13 mouse cellular contexts compared by ENCODE assay signal in the genomic region with DNA sequence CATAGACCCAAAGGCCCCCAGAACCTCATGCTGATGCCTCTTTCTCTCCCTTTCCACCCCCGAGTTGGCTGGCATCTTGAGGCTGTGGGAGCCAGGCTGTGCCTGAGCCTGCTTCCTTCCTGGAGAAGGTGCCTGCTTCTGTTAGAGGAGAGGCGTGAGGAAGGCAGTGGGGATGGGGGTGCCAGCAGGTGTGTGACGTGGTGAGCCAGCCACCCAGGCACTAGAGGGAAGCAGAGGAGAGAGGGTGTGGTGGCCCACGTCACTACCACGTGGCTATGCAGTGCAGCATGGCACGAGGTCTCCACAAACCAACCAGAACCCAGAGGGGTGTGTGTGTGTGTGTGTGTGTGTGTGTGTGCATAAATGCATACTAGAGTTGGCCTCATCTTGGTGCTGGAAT. TPM values are rescaled to one million over a fixed set of nuclear protein-coding genes. Genes with fewer than 3 reads are reported as not detected.
DNase-seq lines count a peak whose midpoint lies in the region; ATAC-seq and TF ChIP-seq lines count a peak whose summit lies in the region.
"Had no signal": no experiment of that assay in that cellular context is flagged by ENCODE, and none has a peak within 500 bp of the region (broad histone marks: within the 10 kb centered on the region; RNA-seq: fewer than 3 reads in every experiment).

No protein-coding gene starts in this region.

- TF ChIP-seq POLR2A in lung, adult 2 months (IDR thresholded peaks at IDR 0.05; ENCODE audit: borderline replicate concordance, extremely low read depth, low read depth, low read length), result no peak

- no peaks in the 10 kb centered on the region for H3K9me3 ChIP-seq in forebrain, embryonic 16.5 days (ENCODE audit: control insufficient read depth, low read length)
- H3K9me3 ChIP-seq: limb, embryonic 10.5 days had no signal

- intact Hi-C loops in left cerebral cortex, postnatal 4 days (cut with DNase I), result no loop called here
- intact Hi-C loops in left cerebral cortex, adult 2 months (cut with DNase I), result loop anchor here (2.0 kb wide), 1 partner anchor 61 kb away; no protein-coding TSS in a partner anchor

- H3K4me2 ChIP-seq in forebrain, embryonic 16.5 days (ENCODE audit: low read length), result no peak overlapping the region

- WGBS in forebrain, embryonic 16.5 days, result 64% methylated on average over 6 of the region's 6 CpGs
- 35% methylated on average over 6 of the region's 6 CpGs for WGBS in lung, adult 2 months

- H3K27ac ChIP-seq in forebrain, embryonic 16.5 days (ENCODE audit: low read length), result peak overlapping the region; percentile 2
- H3K27ac ChIP-seq in left cerebral cortex, adult 2 months, result peak overlapping the region; percentile 89
- H3K27ac ChIP-seq: limb, embryonic 10.5 days had no signal

- no peaks in the 10 kb centered on the region for H3K27me3 ChIP-seq in forebrain, embryonic 16.5 days (replicated peaks; ENCODE audit: control insufficient read depth, insufficient read depth, low read length)

- no peaks in the 10 kb centered on the region for H3K36me3 ChIP-seq in forebrain, embryonic 16.5 days (ENCODE audit: control insufficient read depth, insufficient read depth)
- H3K36me3 ChIP-seq: limb, embryonic 10.5 days had no signal

- H3K4me3 ChIP-seq in forebrain, embryonic 16.5 days (replicated peaks; ENCODE audit: low read length), result no peak overlapping the region
- no peak overlapping the region for H3K4me3 ChIP-seq in left cerebral cortex, adult 2 months
- no peak overlapping the region for H3K4me3 ChIP-seq in lung, adult 2 months (replicated peaks; ENCODE audit: extremely low read depth, low read depth, low read length)
- H3K4me3 ChIP-seq: limb, embryonic 10.5 days had no signal

- TF ChIP-seq CTCF in left cerebral cortex, adult 2 months (IDR thresholded peaks at IDR 0.05), result no peak; the same call in 1 of the 2 replicates
- no peak for TF ChIP-seq CTCF in lung, adult 2 months (IDR thresholded peaks at IDR 0.05; ENCODE audit: insufficient read depth, low read length)

- peak; percentile 85 for DNase-seq in left cerebral cortex, adult 11 months (ENCODE audit: low spot score)
- no peak for DNase-seq in left cerebral cortex, postnatal 4 days
- DNase-seq in left cerebral cortex, adult 2 months (ENCODE audit: extremely low spot score in 1 of 2, low spot score in 2 of 2), result peak; percentile 80 to 84
- peak; percentile 92 for DNase-seq in telencephalon, adult 2 months (ENCODE audit: low read depth, low spot score)
- no peak for DNase-seq in lung, adult 2 months
- no peak for DNase-seq in adipocyte (ENCODE audit: low spot score)
- DNase-seq: adrenal gland, postnatal 25 days; heart, postnatal 36 days; kidney, adult 2 months had no signal

- peaks cover 36% of the 10 kb centered on the region for H3K4me1 ChIP-seq in forebrain, embryonic 16.5 days (replicated peaks; ENCODE audit: control insufficient read depth, insufficient read depth, low read length)
- H3K4me1 ChIP-seq in lung, adult 2 months (ENCODE audit: control insufficient read depth, insufficient read depth, low read length), result no peaks in the 10 kb centered on the region

- no peak for ATAC-seq in forebrain, embryonic 16.5 days

- no peak overlapping the region for H3K9ac ChIP-seq in forebrain, embryonic 16.5 days (replicated peaks; ENCODE audit: low read depth, low read length)

RNA-seq across cellular contexts. Expression of a gene that starts 9.4 kb away (rescaled TPM):
- 100 to 1,000 TPM; 209 to 213 TPM for total RNA-seq in left cerebral cortex, postnatal 4 days (2021)
- polyA plus RNA-seq in forebrain, embryonic 16.5 days (2015; fragmentation: Nextera tagmentation; extraction: Ambion mirVana), result 6.9 and 9.7 TPM in 2 replicates
- 100 to 1,000 TPM; 326 to 329 TPM for total RNA-seq in left cerebral cortex, adult 2 months (2021)
- 10.9 and 11.7 TPM in 2 replicates for polyA plus RNA-seq in lung, adult 2 months (2012; rRNA removed)
- total RNA-seq: neutrophil, adult 5-6 weeks had no signal

RNA-seq across cellular contexts. Expression of a gene that starts 59.0 kb away (rescaled TPM):
- total RNA-seq in left cerebral cortex, postnatal 4 days (2021), result 1 to 10 TPM; 3.7 to 5.0 TPM
- polyA plus RNA-seq in forebrain, embryonic 16.5 days (2015; fragmentation: Nextera tagmentation; extraction: Ambion mirVana), result 0.52 and 0.99 TPM in 2 replicates
- total RNA-seq in left cerebral cortex, adult 2 months (2021), result 10 to 100 TPM in 1 of 2 experiments, 1 to 10 TPM in 1; 6.9 to 15.8 TPM
- polyA plus RNA-seq in lung, adult 2 months (2012; rRNA removed), result 20.6 and 25.6 TPM in 2 replicates
- polyA plus RNA-seq: liver, embryonic 16.5 days had no signal

Comparison
In these comparisons a context has a peak if more than half of its experiments do, and no peak if none do; other contexts are left out.
1. DNase-seq: peak in left cerebral cortex, adult 11 months (single experiment), left cerebral cortex, adult 2 months (2 of 2) and telencephalon, adult 2 months (single experiment); none in left cerebral cortex, postnatal 4 days (single experiment), lung, adult 2 months (single experiment) and adipocyte (single experiment).